In genomic region chr11:34479301-34479700, GRCm38 (mm10) we compare ENCODE assay signal across 20 mouse cellular contexts.
A peak's percentile ranks its signal among the peaks of the same experiment; 100 is the strongest.
DNase-seq lines count a peak whose midpoint lies in the region; ATAC-seq and TF ChIP-seq lines count a peak whose summit lies in the region.
"Had no signal": no experiment of that assay in that cellular context is flagged by ENCODE, and none has a peak within 500 bp of the region (broad histone marks: within the 10 kb centered on the region; RNA-seq: fewer than 3 reads in every experiment).

No protein-coding gene starts in this region.

- H3K9ac ChIP-seq in kidney, embryonic 16.5 days (replicated peaks; ENCODE audit: low read length), result no peak overlapping the region
- H3K9ac ChIP-seq in lung, postnatal 0 days (replicated peaks; ENCODE audit: low read depth), result no peak overlapping the region
- H3K9ac ChIP-seq: forebrain, embryonic 13.5 days; hindbrain, embryonic 12.5 days; hindbrain, embryonic 15.5 days had no signal

- no peaks in the 10 kb centered on the region for H3K36me3 ChIP-seq in kidney, embryonic 16.5 days (ENCODE audit: insufficient read depth, low read length)
- no peaks in the 10 kb centered on the region for H3K36me3 ChIP-seq in lung, postnatal 0 days (ENCODE audit: insufficient read depth, low read length)
- H3K36me3 ChIP-seq: forebrain, embryonic 10.5 days; hindbrain, embryonic 12.5 days; hindbrain, embryonic 15.5 days had no signal

- H3K4me2 ChIP-seq in kidney, embryonic 16.5 days (replicated peaks; ENCODE audit: low read depth, low read length), result no peak overlapping the region
- no peak overlapping the region for H3K4me2 ChIP-seq in lung, postnatal 0 days (replicated peaks; ENCODE audit: low read depth, low read length)
- H3K4me2 ChIP-seq: forebrain, embryonic 13.5 days; heart, embryonic 11.5 days; hindbrain, embryonic 12.5 days; hindbrain, embryonic 15.5 days had no signal

- TF ChIP-seq EP300 in lung, postnatal 0 days (IDR thresholded peaks at IDR 0.05), result no peak

- no peaks in the 10 kb centered on the region for H3K27me3 ChIP-seq in kidney, embryonic 16.5 days (ENCODE audit: insufficient read depth, low read length)
- H3K27me3 ChIP-seq in lung, postnatal 0 days (replicated peaks; ENCODE audit: insufficient read depth, low read length), result no peaks in the 10 kb centered on the region
- H3K27me3 ChIP-seq: forebrain, embryonic 13.5 days; hindbrain, embryonic 12.5 days; hindbrain, embryonic 15.5 days had no signal

- no peak for ATAC-seq in kidney, embryonic 16.5 days (ENCODE audit: low FRiP score, low TSS enrichment)
- ATAC-seq in lung, postnatal 0 days, result no peak
- ATAC-seq: activated CD4-positive, CD25-positive, alpha-beta regulatory T cell, adult 4 months; forebrain, embryonic 13.5 days; forebrain, embryonic 16.5 days had no signal

- TF ChIP-seq CTCF in lung, postnatal 0 days (IDR thresholded peaks at IDR 0.05), result no peak

- no peak overlapping the region for H3K4me3 ChIP-seq in kidney, embryonic 16.5 days (ENCODE audit: low read length)
- no peak overlapping the region for H3K4me3 ChIP-seq in lung, postnatal 0 days (ENCODE audit: low read depth, low read length)
- H3K4me3 ChIP-seq: forebrain, embryonic 10.5 days; forebrain, embryonic 13.5 days; gastrocnemius, adult 2 months; hindbrain, embryonic 12.5 days; hindbrain, embryonic 15.5 days had no signal

- no peaks in the 10 kb centered on the region for H3K9me3 ChIP-seq in kidney, embryonic 16.5 days (ENCODE audit: low read length)
- H3K9me3 ChIP-seq in lung, postnatal 0 days (ENCODE audit: low read length), result no peaks in the 10 kb centered on the region
- H3K9me3 ChIP-seq: forebrain, embryonic 10.5 days; forebrain, embryonic 13.5 days; hindbrain, embryonic 12.5 days; hindbrain, embryonic 15.5 days had no signal

- H3K27ac ChIP-seq in kidney, embryonic 16.5 days (ENCODE audit: low read length), result no peak overlapping the region
- no peak overlapping the region for H3K27ac ChIP-seq in lung, postnatal 0 days (ENCODE audit: low read length)
- H3K27ac ChIP-seq: forebrain, embryonic 10.5 days; forebrain, embryonic 13.5 days; gastrocnemius, adult 2 months; hindbrain, embryonic 12.5 days; hindbrain, embryonic 15.5 days had no signal

- 71% methylated on average over 5 of the region's 5 CpGs for WGBS in kidney, embryonic 16.5 days
- 62% methylated on average over 5 of the region's 5 CpGs for WGBS in lung, postnatal 0 days

- peak; percentile 38 for DNase-seq in kidney, adult 11 months
- peak; percentile 41 to 61 for DNase-seq in kidney, adult 8-10 months
- peak; percentile 57 for DNase-seq in kidney, postnatal 14 days
- DNase-seq in lung, postnatal 14 days, result no peak
- no peak for DNase-seq in lung, postnatal 0 days (ENCODE audit: low spot score)
- DNase-seq: adrenal gland, adult 8-10 months; adrenal gland, postnatal 25 days; cerebellum, adult 11-12 months; cerebellum, adult 8-10 months; gastrocnemius, adult 2 months; gastrocnemius, postnatal 14 days; heart, adult 11 months had no signal

- H3K4me1 ChIP-seq in kidney, embryonic 16.5 days (ENCODE audit: insufficient read depth, low read length), result no peaks in the 10 kb centered on the region
- no peaks in the 10 kb centered on the region for H3K4me1 ChIP-seq in lung, postnatal 0 days (ENCODE audit: insufficient read depth, low read depth, low read length)
- H3K4me1 ChIP-seq: forebrain, embryonic 13.5 days; hindbrain, embryonic 12.5 days; hindbrain, embryonic 15.5 days had no signal

Comparison
In these comparisons a context has a peak if more than half of its experiments do, and no peak if none do; other contexts are left out.
1. DNase-seq: peak in kidney, adult 11 months (single experiment), kidney, adult 8-10 months (2 of 2) and kidney, postnatal 14 days (single experiment); none in lung, postnatal 14 days (single experiment) and lung, postnatal 0 days (single experiment).